Mouse (Mus musculus) naive thymus-derived CD4-positive, alpha-beta T cell, adult 2 months (primary cell): ENCODE data around the gene Nell1.

ENCODE experiments used
- DNase-seq: peaks from one replicate; pipeline ENCODE4 v3.0.0-alpha.2; 2011; ENCODE audit warnings: low read depth

Gene Nell1

DNA sequence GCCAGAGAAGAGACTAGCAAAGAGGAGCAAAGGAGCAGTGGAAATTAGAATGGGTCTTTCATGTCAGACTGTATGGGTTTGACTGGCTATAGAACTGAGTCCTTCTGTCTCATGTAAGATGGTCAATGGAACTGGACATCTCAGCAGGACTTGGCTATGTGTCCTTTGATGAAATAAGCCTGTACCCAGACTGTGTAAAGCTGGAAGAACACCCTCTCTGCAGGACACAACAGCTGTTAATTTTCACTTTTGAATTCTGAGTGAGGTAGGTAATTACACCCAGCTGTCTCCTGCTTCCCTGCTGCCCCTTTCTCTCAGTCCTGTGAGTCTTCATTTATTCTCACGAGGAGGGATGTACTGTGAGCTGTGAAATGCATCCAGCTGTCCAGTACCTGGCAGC, 895.5 kb downstream of the Nell1 start:
- DNase-seq: no peak

DNA sequence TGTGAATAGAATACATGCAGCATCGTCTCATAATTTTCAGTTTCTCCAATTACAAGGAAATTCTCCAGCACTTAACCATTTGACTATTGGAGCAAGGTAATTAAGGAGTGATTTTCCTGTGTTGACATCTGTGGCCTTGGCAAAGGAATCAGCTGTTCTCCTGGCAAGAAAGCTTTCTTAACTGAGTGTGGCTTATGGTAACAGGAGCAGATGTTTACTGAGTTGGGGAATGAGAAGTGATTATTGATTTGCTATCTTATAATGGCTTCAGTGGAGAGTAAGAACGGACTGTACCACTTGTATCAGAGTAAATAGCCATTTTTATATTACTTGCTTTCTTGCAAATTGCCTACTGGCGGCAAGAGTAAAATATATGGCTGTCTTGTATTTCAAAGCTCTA, 913.0 kb downstream of the Nell1 start:
- DNase-seq: no peak

DNA sequence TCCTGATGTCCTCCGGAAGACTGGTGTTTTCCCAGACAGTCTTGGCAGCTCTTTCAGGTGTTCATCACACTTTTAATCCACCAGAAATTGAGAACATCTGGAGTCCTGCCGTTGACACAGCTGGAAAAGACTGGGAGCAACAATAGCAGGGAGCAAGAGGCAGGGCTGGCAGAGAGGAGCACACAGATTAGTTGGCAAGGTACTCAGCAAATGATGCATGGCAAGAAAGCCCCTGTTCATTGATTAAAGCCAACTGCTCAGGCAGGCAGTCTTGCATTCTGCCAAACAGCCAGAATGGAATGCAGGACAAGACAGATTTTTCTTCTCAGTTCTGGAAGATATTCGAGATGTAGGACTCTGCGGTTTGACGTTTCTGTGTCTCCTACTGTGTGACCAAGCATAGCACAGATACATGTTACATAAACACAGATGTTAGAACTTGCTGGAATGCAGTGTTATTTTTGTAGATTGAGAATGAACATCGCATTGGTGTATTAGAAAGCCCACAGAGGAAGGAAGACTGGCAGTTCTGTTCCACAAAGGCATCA, 925.0 kb downstream of the Nell1 start:
- DNase-seq: no peak
